Mouse (Mus musculus): ENCODE results near the gene Cdkal1.

The Cdkal1 gene

DNA sequence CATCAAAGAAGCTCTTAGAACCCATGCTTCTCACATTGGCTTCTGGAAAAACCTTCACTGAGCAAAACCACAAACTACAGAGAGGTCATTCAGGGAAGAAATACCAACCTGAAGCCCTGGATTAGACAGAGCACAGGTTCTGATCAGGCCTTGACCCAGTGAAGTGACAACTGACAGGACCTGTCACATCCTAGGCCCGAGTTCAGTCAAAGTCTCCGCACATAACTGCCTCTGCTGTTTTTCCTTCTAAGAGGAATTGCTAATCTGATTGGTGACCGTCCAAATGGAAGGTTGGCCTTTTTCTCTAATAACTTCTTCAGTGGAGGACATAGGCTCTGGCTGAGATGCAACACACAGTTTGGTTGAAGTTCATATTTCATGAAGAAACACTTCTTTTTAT is 662.8 kb downstream of the Cdkal1 start:
- DNase-seq (ENCODE audit: low spot score in 2 of 2) = no peak

GRCm38 (mm10) chr13:29190548-29190947 is 664.9 kb downstream of the Cdkal1 start:
- no peak for DNase-seq (ENCODE audit: low spot score in 2 of 2)

- DNase-seq (ENCODE audit: low spot score in 2 of 2) = no peak
Measured at GRCm38 (mm10) chr13:29186748-29187147, 668.7 kb downstream of the Cdkal1 start.

GRCm38 (mm10) chr13:29185545-29185944 is 669.9 kb downstream of the Cdkal1 start:
- no peak for DNase-seq (ENCODE audit: low spot score in 2 of 2)

- no peak for DNase-seq (ENCODE audit: low spot score in 2 of 2)
Measured at GRCm38 (mm10) chr13:29184545-29184944, 670.9 kb downstream of the Cdkal1 start.

- no peak for DNase-seq (ENCODE audit: low spot score in 2 of 2)
Measured at GRCm38 (mm10) chr13:29179861-29180260, 675.6 kb downstream of the Cdkal1 start.

- DNase-seq (ENCODE audit: low spot score in 2 of 2) = no peak
Measured at GRCm38 (mm10) chr13:29179260-29179659, 676.2 kb downstream of the Cdkal1 start.

- no peak for DNase-seq (ENCODE audit: low spot score in 2 of 2)
Measured at GRCm38 (mm10) chr13:29177889-29178486, 677.5 kb downstream of the Cdkal1 start.

- no peak for DNase-seq (ENCODE audit: low spot score in 2 of 2)
Measured at GRCm38 (mm10) chr13:29169356-29169755, 686.1 kb downstream of the Cdkal1 start.

DNA sequence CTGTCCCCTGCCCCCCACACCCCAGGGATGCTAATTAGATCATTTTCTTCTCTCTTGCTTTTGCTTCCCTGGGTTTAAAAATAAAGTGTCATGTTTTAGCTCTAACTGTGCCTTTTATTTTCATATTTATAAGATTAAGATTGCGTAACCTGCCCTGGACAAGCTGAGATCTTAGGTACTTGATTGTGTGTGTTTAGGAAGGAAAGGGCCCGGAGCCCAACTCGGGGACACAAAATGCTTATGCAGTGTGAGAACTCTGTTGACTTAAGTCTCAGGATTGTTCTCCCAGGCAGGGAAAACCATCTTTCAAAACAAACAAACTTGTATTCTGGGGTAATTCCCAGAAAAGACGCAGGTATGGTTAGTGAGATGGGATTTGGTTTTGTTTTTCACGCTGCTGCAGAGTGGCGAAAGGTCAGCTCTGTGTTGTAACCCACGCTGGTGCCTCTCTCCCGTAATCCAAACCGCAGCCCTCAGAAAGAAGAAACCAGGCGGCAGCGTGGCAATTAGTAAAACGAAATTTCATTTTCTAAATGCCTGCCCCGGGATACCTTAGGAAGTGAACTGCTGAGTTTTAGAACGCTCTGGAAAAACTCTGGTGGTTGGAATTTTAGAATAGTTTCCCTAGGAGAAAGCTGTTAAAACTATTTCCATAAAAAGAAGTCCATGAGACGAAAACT is 690.5 kb downstream of the Cdkal1 start:
- DNase-seq (ENCODE audit: low spot score in 2 of 2) = no peak

DNA sequence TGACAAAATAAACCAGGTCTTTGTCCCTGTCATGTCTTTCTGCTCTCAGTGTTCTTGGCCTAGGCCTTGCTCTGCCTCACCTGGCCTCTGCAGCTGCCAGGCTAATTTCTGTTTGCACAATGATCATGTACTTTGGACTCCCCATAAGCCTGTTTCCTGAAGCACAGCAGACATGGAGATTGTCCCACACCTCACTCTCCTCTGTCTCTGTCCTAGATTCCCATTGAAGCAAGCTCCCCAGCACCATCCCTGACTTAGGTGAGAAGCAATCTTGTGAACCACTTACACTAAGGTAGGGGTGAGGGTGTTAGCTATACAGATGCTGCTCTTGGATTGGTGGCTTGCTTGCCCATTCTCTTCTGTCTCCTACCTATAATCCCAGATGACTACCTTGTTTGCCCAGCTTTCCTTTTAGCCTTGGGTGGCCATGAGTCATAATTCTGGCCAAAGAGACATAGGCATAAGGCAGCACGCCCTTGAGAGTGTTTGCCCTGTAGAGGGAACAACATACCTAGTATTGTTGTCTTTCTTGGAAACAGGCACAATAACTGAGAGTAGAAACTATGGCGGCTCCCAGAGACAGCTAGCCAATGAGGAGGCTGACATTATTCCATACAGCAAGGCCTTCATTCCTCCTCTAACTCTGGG is 692.5 kb downstream of the Cdkal1 start:
- DNase-seq (ENCODE audit: low spot score in 2 of 2) = no peak

GRCm38 (mm10) chr13:29162444-29162843 is 693.0 kb downstream of the Cdkal1 start:
- no peak for DNase-seq (ENCODE audit: low spot score in 2 of 2)

GRCm38 (mm10) chr13:29161436-29161835 is 694.0 kb downstream of the Cdkal1 start:
- DNase-seq (ENCODE audit: low spot score in 2 of 2) = no peak

- DNase-seq (ENCODE audit: low spot score in 2 of 2) = no peak
Measured at GRCm38 (mm10) chr13:29156703-29157102, 698.8 kb downstream of the Cdkal1 start.

- DNase-seq (ENCODE audit: low spot score in 2 of 2) = no peak
Measured at GRCm38 (mm10) chr13:29155297-29155696, 700.2 kb downstream of the Cdkal1 start.

DNA sequence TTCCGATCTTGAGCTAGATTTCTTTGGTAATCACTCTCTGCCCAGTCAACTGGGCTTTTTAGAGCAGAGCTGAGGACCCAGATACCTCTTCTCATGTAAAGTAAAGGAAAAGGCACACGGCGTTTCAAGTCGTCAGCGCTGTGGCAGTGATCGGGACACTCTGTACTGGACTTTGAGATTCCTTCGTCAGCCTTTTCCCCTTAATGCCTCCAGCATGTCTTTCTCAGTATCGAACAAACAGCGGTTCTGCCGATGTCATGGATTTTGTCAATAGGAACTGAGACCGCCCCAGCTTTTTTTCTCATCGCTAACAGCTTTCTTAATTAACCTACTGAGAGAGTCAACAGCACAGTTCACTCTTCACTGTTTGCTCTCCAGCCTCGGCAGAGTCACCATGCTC is 705.4 kb downstream of the Cdkal1 start:
- DNase-seq (ENCODE audit: low spot score in 2 of 2) = no peak

DNA sequence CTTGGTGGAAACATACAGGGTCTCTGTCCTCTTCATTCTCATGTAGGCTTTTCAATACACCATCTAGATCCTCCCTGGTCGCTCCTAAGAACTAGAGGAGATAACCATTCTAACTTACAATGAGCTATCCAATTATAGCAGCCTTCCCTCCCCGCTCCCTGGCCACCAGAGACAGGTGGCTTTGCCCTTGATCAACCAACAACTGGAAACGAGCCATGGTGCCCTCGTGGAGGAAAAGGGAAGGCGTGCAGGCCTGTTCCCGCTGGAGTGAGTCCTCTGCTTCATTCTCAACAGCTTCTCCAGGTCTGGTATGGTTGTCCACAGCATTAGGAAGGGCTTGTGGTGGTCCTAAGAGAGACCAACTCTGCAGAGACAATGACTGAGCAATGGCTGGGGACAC is 706.1 kb downstream of the Cdkal1 start:
- DNase-seq (ENCODE audit: low spot score in 2 of 2) = no peak

DNA sequence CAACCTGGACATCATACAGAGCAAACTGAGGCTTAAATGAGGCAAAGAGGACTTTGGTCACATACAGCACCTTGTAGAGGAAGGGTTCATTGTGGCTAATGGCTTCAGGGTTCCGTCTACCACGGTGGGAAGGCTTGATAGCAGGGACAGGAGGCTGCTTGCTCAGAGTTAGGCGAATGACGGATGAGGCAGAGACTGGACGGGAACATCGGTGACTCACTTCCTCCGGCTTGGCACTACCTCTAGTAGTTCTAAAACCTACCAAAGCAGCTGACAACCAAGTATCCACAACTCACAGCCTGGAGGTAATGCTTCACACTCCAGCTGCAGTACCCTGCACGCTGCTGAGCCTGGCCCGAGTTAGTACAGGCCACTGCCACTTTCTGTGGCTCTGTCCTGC is 706.9 kb downstream of the Cdkal1 start:
- DNase-seq (ENCODE audit: low spot score in 2 of 2) = no peak
